In genomic region chrX:53015549-53015948, GRCm38 (mm10) we compare ENCODE assay signal across 9 mouse cellular contexts. TPM values are rescaled to one million over a fixed set of nuclear protein-coding genes. Genes with fewer than 3 reads are reported as not detected.
DNase-seq lines count a peak whose midpoint lies in the region; ATAC-seq lines count a peak whose summit lies in the region.
"Had no signal": no experiment of that assay in that cellular context is flagged by ENCODE, and none has a peak within 500 bp of the region (broad histone marks: within the 10 kb centered on the region; RNA-seq: fewer than 3 reads in every experiment).

No protein-coding gene starts in this region.

- DNase-seq in hindbrain, embryonic 11.5 days (ENCODE audit: low spot score): peak; percentile 15
- DNase-seq in midbrain, embryonic 14.5 days: peak; percentile 6
- peak; percentile 47 for DNase-seq in NIH3T3 (ENCODE audit: low read depth)
- DNase-seq in thymus, postnatal 0 days (ENCODE audit: low spot score): peak; percentile 15
- DNase-seq in frontal cortex, postnatal 10 days (ENCODE audit: low spot score in 2 of 2): no peak
- no peak for DNase-seq in ovary, postnatal 36 days (ENCODE audit: low spot score)

- H3K4me2 ChIP-seq in hindbrain, embryonic 11.5 days (replicated peaks; ENCODE audit: low read depth, low read length): no peak overlapping the region
- no peak overlapping the region for H3K4me2 ChIP-seq in hindbrain, embryonic 12.5 days (replicated peaks)
- H3K4me2 ChIP-seq in midbrain, embryonic 14.5 days (ENCODE audit: low read length): no peak overlapping the region
- H3K4me2 ChIP-seq in midbrain, embryonic 13.5 days (replicated peaks): no peak overlapping the region

- no peaks in the 10 kb centered on the region for H3K4me1 ChIP-seq in hindbrain, embryonic 11.5 days (replicated peaks; ENCODE audit: control insufficient read depth, insufficient read depth, low read length)
- H3K4me1 ChIP-seq in hindbrain, embryonic 12.5 days: no peaks in the 10 kb centered on the region
- no peaks in the 10 kb centered on the region for H3K4me1 ChIP-seq in midbrain, embryonic 14.5 days (ENCODE audit: control insufficient read depth, insufficient read depth, low read length)
- no peaks in the 10 kb centered on the region for H3K4me1 ChIP-seq in midbrain, embryonic 13.5 days (replicated peaks)

- no peaks in the 10 kb centered on the region for H3K36me3 ChIP-seq in hindbrain, embryonic 11.5 days (ENCODE audit: control insufficient read depth, insufficient read depth, low read length)
- H3K36me3 ChIP-seq in hindbrain, embryonic 12.5 days: 0 out of 2 replicates have a peak, but pooled peaks cover 2% of the 10 kb centered on the region
- peaks cover 8% of the 10 kb centered on the region; the same call in 1 of the 2 replicates for H3K36me3 ChIP-seq in midbrain, embryonic 14.5 days (ENCODE audit: control insufficient read depth, insufficient read depth, low read length)
- H3K36me3 ChIP-seq in midbrain, embryonic 13.5 days: 0 out of 2 replicates have a peak, but pooled peaks cover 5% of the 10 kb centered on the region

- H3K27me3 ChIP-seq in hindbrain, embryonic 11.5 days (ENCODE audit: control insufficient read depth, insufficient read depth, low read length): no peaks in the 10 kb centered on the region
- H3K27me3 ChIP-seq in hindbrain, embryonic 12.5 days: no peaks in the 10 kb centered on the region
- no peaks in the 10 kb centered on the region for H3K27me3 ChIP-seq in midbrain, embryonic 14.5 days (ENCODE audit: control insufficient read depth, insufficient read depth, low read length)
- H3K27me3 ChIP-seq in midbrain, embryonic 13.5 days: no peaks in the 10 kb centered on the region

- H3K4me3 ChIP-seq in hindbrain, embryonic 11.5 days (ENCODE audit: low read depth, low read length): no peak overlapping the region
- no peak overlapping the region for H3K4me3 ChIP-seq in hindbrain, embryonic 12.5 days
- H3K4me3 ChIP-seq in midbrain, embryonic 14.5 days (replicated peaks; ENCODE audit: low read depth, low read length): no peak overlapping the region
- no peak overlapping the region for H3K4me3 ChIP-seq in midbrain, embryonic 13.5 days (replicated peaks)

- ATAC-seq in hindbrain, embryonic 11.5 days (ENCODE audit: low FRiP score): no peak
- no peak for ATAC-seq in hindbrain, embryonic 12.5 days (ENCODE audit: low FRiP score)
- ATAC-seq in midbrain, embryonic 14.5 days (ENCODE audit: low FRiP score, low TSS enrichment): no peak
- no peak for ATAC-seq in midbrain, embryonic 13.5 days
- ATAC-seq: hindbrain, embryonic 16.5 days had no signal

- H3K27ac ChIP-seq in hindbrain, embryonic 11.5 days (ENCODE audit: low read depth, low read length): no peak overlapping the region
- no peak overlapping the region for H3K27ac ChIP-seq in hindbrain, embryonic 12.5 days
- no peak overlapping the region for H3K27ac ChIP-seq in midbrain, embryonic 14.5 days (replicated peaks; ENCODE audit: low read depth, low read length)
- H3K27ac ChIP-seq in midbrain, embryonic 13.5 days: no peak overlapping the region

- H3K9me3 ChIP-seq in hindbrain, embryonic 11.5 days (ENCODE audit: control insufficient read depth, low read length): no peaks in the 10 kb centered on the region
- no peaks in the 10 kb centered on the region for H3K9me3 ChIP-seq in hindbrain, embryonic 12.5 days (replicated peaks)
- no peaks in the 10 kb centered on the region for H3K9me3 ChIP-seq in midbrain, embryonic 14.5 days (ENCODE audit: control insufficient read depth, low read length)
- no peaks in the 10 kb centered on the region for H3K9me3 ChIP-seq in midbrain, embryonic 13.5 days

- H3K9ac ChIP-seq in hindbrain, embryonic 11.5 days (ENCODE audit: low read depth, low read length): no peak overlapping the region
- H3K9ac ChIP-seq in hindbrain, embryonic 12.5 days: no peak overlapping the region
- H3K9ac ChIP-seq in midbrain, embryonic 14.5 days (replicated peaks; ENCODE audit: low read length): no peak overlapping the region
- no peak overlapping the region for H3K9ac ChIP-seq in midbrain, embryonic 13.5 days (replicated peaks)

RNA-seq across cellular contexts. Expression of gene Hprt, which starts 27.6 kb away (rescaled TPM):
- 79.4 and 79.6 TPM in 2 replicates for polyA plus RNA-seq in hindbrain, embryonic 11.5 days (2014; fragmentation: Nextera tagmentation; extraction: Ambion mirVana)
- polyA plus RNA-seq in hindbrain, embryonic 12.5 days (2016; fragmentation: Nextera tagmentation; extraction: Ambion mirVana): 54.8 and 57.3 TPM in 2 replicates
- 83.1 and 85.1 TPM in 2 replicates for polyA plus RNA-seq in midbrain, embryonic 14.5 days (2014; fragmentation: Nextera tagmentation; extraction: Ambion mirVana)
- polyA plus RNA-seq in midbrain, embryonic 13.5 days (2015; fragmentation: Nextera tagmentation; extraction: Ambion mirVana): 57.4 and 62.6 TPM in 2 replicates
- 322 and 331 TPM in 2 replicates for polyA plus RNA-seq in thymus, postnatal 0 days (2015; fragmentation: Nextera tagmentation; extraction: Ambion mirVana)

Comparison
In these comparisons a context has a peak if more than half of its experiments do, and no peak if none do; other contexts are left out.
1. DNase-seq: peak in hindbrain, embryonic 11.5 days (single experiment), midbrain, embryonic 14.5 days (single experiment), NIH3T3 (single experiment) and thymus, postnatal 0 days (single experiment); none in frontal cortex, postnatal 10 days (0 of 2) and ovary, postnatal 36 days (single experiment).